Mouse (Mus musculus) erythroblast, embryonic 14.5 days (primary cell): ENCODE results near the gene Sema3d.

ENCODE experiments used
- GATA1 ChIP-seq: IDR thresholded peaks from 2 replicates; pipeline ENCODE4 v1.6.1; 2012; ENCODE audit warnings: low read length, inconsistent platforms, mixed read lengths
- TAL1 ChIP-seq: IDR thresholded peaks from 3 replicates; pipeline ENCODE4 v1.6.1; 2012; ENCODE audit warnings: low read length, inconsistent platforms, mixed read lengths

- TF ChIP-seq TAL1 (no peak), GATA1 (no peak)
Observed at GRCm38 (mm10) chr5:12584886-12585285, 201.7 kb downstream of the Sema3d start.
